Mouse (Mus musculus) cortical plate, adult 2 months (tissue): ENCODE measurements around the gene Il1f8.

Experiments used
- CTCF ChIP-seq: fragments of 200-500 bp; IDR thresholded peaks from 2 replicates; pipeline ENCODE4 v1.5.1; 2011; ENCODE audit warnings: mild to moderate bottlenecking, control low read depth, low read length; ENCODE audit not compliant: insufficient read depth; ENCODE audit errors: extremely low read depth
- POLR2A ChIP-seq: fragments of 200-500 bp; IDR thresholded peaks from 2 replicates; pipeline ENCODE4 v1.6.1; 2011; ENCODE audit warnings: mild to moderate bottlenecking, low read length, control low read depth; ENCODE audit not compliant: insufficient read depth; ENCODE audit errors: extremely low read depth

DNA sequence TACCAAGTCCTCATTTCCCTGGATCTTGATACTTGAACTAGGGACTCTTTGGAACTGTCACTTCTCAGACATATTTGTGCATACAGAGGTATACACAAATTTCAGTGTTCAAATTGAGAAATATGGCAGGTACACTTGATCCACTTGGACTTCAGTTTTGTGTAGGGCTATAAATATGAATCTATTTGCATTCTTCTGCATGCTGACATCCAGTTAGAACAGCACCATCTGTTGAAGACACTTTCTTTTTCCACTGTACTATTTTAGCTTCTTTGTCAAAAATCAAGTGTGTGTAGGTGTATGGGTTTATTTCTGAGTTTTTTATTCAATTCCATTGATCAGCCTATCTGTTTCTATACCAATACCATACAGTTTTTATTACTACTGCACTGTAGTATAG is 43.9 kb upstream of the Il1f8 start:
- no peak for TF ChIP-seq POLR2A
- TF ChIP-seq CTCF = no peak
